Mouse (Mus musculus): Measurements from ENCODE around the gene Vmn1r103. TPM values are rescaled to one million over a fixed set of nuclear protein-coding genes. Genes with fewer than 3 reads are reported as not detected.
"Not testable (repeated sequence)": the region's sequence is repeated elsewhere in the genome, so short reads cannot be mapped to it uniquely, and the experiment has no call there.

Vmn1r103 gene
- not detected in 2 replicates for polyA plus RNA-seq (2015; fragmentation: Nextera tagmentation; extraction: Ambion mirVana)

DNA sequence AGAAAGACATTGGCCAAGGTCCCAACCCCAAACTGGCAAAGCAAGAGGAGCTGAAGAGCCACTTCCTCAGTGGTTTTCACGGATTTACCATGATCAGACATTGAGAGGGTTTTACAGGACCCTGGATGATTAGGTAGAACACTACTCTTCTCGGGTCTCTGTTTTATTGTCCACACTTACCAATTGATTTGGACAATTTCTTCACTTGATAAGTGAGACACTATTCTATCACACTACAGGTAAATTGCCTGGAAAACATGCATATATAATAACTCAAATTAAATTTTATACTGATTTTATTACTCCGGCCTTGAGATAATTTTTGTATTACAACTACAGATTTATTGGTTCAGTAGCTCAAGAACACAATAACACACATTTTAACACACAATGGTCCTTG is at the start of gene Vmn1r103:
TSS of gene Vmn1r103 (minus strand) at position 101 of the 400 bp plus-strand sequence.
- ATAC-seq (ENCODE audit: low FRiP score) = not testable (repeated sequence)
- WGBS = no CpG with 5 or more reads among the region's 3 CpGs

DNA sequence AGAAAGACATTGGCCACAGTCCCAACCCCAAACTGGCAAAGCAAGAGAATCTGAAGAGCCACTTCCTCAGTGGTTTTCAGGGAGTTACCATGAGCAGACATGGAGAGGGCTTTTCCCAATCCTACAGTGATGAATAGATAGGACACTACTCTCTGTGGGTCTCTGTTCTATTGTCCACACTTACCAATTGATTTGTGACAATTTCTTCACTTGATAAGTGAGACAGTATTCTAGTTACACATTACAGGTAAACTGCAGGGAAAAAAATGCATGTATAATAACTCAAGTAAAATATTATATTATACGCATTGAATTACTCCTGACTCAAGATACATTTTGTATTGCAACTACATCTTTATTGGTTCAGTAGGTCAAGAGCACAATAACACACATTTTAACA is 35.3 kb upstream of the Vmn1r103 start, which contains the start of gene Gm5726:
TSS of gene Gm5726 (minus strand) at position 101 of the 400 bp plus-strand sequence.
- H3K4me3 ChIP-seq (replicated peaks); H3K9me3 ChIP-seq (replicated peaks): not testable (repeated sequence)

More for the DNA sequence above, at the start of gene Vmn1r103:
- not testable (repeated sequence) for H3K36me3 ChIP-seq; H3K4me3 ChIP-seq (replicated peaks); H3K4me2 ChIP-seq; H3K9me3 ChIP-seq (replicated peaks); H3K4me1 ChIP-seq; H3K27me3 ChIP-seq (replicated peaks); H3K27ac ChIP-seq (replicated peaks); H3K9ac ChIP-seq (replicated peaks)

DNA sequence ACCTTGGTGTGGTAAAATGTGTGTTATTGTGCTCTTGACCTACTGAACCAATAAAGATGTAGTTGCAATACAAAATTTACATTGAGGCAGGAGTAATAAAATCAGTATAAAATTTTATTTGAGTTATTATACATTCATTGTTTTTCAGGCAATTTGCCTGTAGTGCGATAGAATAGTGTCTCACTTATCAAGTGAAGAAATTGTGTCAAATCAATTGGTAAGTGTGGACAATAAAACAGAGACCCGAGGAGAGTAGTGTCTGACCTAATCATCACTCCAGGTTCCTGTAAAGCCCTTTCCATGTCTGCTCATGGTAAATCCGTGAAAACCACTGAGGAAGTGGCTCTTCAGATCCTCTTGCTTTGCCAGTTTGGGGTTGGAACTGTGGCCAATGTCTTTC is 23.2 kb upstream of the Vmn1r103 start, which contains the start of gene Vmn1r104:
TSS of gene Vmn1r104 (plus strand) at position 301 of the 400 bp plus-strand sequence.
- WGBS = no CpG with 5 or more reads among the region's 3 CpGs

More for the DNA sequence above, 35.3 kb upstream of the Vmn1r103 start, which contains the start of gene Gm5726:
- H3K4me1 ChIP-seq; H3K36me3 ChIP-seq; H3K27ac ChIP-seq (replicated peaks); ATAC-seq (ENCODE audit: low FRiP score); H3K9ac ChIP-seq (replicated peaks); H3K27me3 ChIP-seq (replicated peaks); H3K4me2 ChIP-seq: not testable (repeated sequence)
- WGBS = no CpG with 5 or more reads among the region's 1 CpGs

DNA sequence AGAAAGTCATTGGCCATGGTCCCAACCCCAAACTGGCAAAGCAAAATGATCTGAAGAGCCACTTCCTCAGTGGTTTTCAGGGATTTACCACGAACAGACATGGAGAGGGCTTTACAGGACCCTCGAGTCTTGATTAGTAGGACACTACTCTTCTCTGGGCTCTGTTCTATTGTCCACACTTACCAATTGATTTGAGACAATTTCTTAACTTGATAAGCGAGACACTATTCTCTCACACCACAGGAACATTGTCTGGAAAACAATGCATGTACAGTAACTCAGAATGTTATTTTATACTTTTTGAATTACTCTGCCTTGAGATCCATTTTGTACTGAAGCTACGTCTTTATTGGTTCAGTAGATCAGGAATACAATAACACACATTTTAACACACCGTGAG is 35.5 kb downstream of the Vmn1r103 start, which contains the start of gene Gm10670:
TSS of gene Gm10670 (minus strand) at position 101 of the 400 bp plus-strand sequence.
- H3K4me3 ChIP-seq (replicated peaks); H3K4me2 ChIP-seq; H3K36me3 ChIP-seq; H3K9me3 ChIP-seq (replicated peaks); ATAC-seq (ENCODE audit: low FRiP score); H3K4me1 ChIP-seq; H3K27me3 ChIP-seq (replicated peaks); H3K9ac ChIP-seq (replicated peaks); H3K27ac ChIP-seq (replicated peaks): not testable (repeated sequence)
- no CpG with 5 or more reads among the region's 5 CpGs for WGBS

More for the DNA sequence above, 23.2 kb upstream of the Vmn1r103 start, which contains the start of gene Vmn1r104:
- H3K4me2 ChIP-seq; H3K36me3 ChIP-seq; H3K27me3 ChIP-seq (replicated peaks); ATAC-seq (ENCODE audit: low FRiP score); H3K9me3 ChIP-seq (replicated peaks); H3K4me3 ChIP-seq (replicated peaks); H3K9ac ChIP-seq (replicated peaks); H3K4me1 ChIP-seq; H3K27ac ChIP-seq (replicated peaks): not testable (repeated sequence)

Other genes starting within 250 kb of the Vmn1r103 start
- gene Gm5890, start 247.7 kb downstream of the Vmn1r103 start, polyA plus RNA-seq (2015; fragmentation: Nextera tagmentation; extraction: Ambion mirVana) = not detected in 2 replicates
- not detected in 2 replicates for gene Gm4133, start 176.5 kb downstream of the Vmn1r103 start, polyA plus RNA-seq (2015; fragmentation: Nextera tagmentation; extraction: Ambion mirVana)
- not detected in 2 replicates for gene Gm5728, start 135.1 kb downstream of the Vmn1r103 start, polyA plus RNA-seq (2015; fragmentation: Nextera tagmentation; extraction: Ambion mirVana)
- not detected in 2 replicates for gene Vmn1r100, start 92.6 kb downstream of the Vmn1r103 start, polyA plus RNA-seq (2015; fragmentation: Nextera tagmentation; extraction: Ambion mirVana)
- gene Vmn1r101, start 67.9 kb downstream of the Vmn1r103 start, polyA plus RNA-seq (2015; fragmentation: Nextera tagmentation; extraction: Ambion mirVana) = not detected in 2 replicates
- not detected in 2 replicates for gene Gm10670, start 35.6 kb downstream of the Vmn1r103 start, polyA plus RNA-seq (2015; fragmentation: Nextera tagmentation; extraction: Ambion mirVana)
- not detected in 2 replicates for gene Vmn1r104, start 23.3 kb upstream of the Vmn1r103 start, polyA plus RNA-seq (2015; fragmentation: Nextera tagmentation; extraction: Ambion mirVana)
- not detected in 2 replicates for gene Gm5726, start 35.2 kb upstream of the Vmn1r103 start, polyA plus RNA-seq (2015; fragmentation: Nextera tagmentation; extraction: Ambion mirVana)
- gene Gm4141, start 65.7 kb upstream of the Vmn1r103 start, polyA plus RNA-seq (2015; fragmentation: Nextera tagmentation; extraction: Ambion mirVana) = not detected in 2 replicates
- not detected in 2 replicates for gene Gm4513, start 88.5 kb upstream of the Vmn1r103 start, polyA plus RNA-seq (2015; fragmentation: Nextera tagmentation; extraction: Ambion mirVana)
- gene Vmn1r107, start 158.4 kb upstream of the Vmn1r103 start, polyA plus RNA-seq (2015; fragmentation: Nextera tagmentation; extraction: Ambion mirVana) = not detected in 2 replicates
- not detected in 2 replicates for gene Vmn1r111, start 192.7 kb upstream of the Vmn1r103 start, polyA plus RNA-seq (2015; fragmentation: Nextera tagmentation; extraction: Ambion mirVana)
- not detected in 2 replicates for gene Gm10668, start 220.1 kb upstream of the Vmn1r103 start, polyA plus RNA-seq (2015; fragmentation: Nextera tagmentation; extraction: Ambion mirVana)

Data from neural tube, embryonic 15.5 days (tissue).